Mouse (Mus musculus): ENCODE data around the gene Fads1. TPM values are rescaled to one million over a fixed set of nuclear protein-coding genes. Genes with fewer than 3 reads are reported as not detected.
A peak's percentile ranks its signal among the peaks of the same experiment; 100 is the strongest.

Gene Fads1
- 138 and 145 TPM in 2 replicates for polyA plus RNA-seq (2014; fragmentation: Nextera tagmentation; extraction: Ambion mirVana)

DNA sequence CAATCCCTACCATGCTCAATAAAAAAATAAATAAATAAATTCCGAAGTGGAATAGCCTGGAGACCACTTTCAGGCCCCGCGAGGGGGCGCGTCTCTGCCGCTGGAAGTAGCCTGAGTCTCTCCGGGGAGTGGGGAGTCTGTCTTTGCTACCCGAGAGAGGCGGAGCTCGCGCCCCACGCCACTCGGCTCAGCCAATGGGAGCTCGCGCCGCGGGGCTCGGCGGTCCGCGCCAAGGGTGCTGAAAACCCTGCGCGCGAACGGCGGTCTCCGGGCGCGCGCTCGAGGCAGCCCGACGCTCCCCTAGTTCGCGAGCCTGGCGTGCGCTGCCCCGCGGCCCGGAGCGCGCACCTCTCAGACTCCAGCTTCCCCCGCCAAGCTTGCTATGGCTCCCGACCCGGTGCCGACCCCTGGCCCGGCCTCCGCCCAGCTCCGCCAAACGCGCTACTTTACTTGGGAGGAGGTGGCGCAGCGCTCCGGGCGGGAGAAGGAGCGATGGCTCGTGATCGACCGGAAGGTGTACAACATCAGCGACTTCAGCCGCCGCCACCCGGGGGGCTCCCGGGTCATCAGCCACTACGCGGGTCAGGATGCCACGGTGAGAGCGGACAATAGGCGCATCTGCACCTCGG, at the start of gene Fads1:
Fads1 (plus strand) TSS at position 219 of the 629 bp plus-strand sequence.
- Histone ChIP-seq H3K27ac (replicated peaks; ENCODE audit: low read depth, low read length) (peak within 1 kb of the TSS; percentile 76), H3K4me3 (ENCODE audit: low read depth, low read length) (peak within 1 kb of the TSS; percentile 72), H3K9me3 (ENCODE audit: control insufficient read depth, low read length) (no peaks in the 10 kb centered on the region), H3K27me3 (ENCODE audit: control insufficient read depth, insufficient read depth, low read length) (no peaks in the 10 kb centered on the region), H3K9ac (ENCODE audit: low read length) (peak within 1 kb of the TSS; percentile 80), H3K4me2 (ENCODE audit: low read depth, severe bottlenecking) (peak within 1 kb of the TSS; percentile 55), H3K36me3 (ENCODE audit: control insufficient read depth, insufficient read depth, low read length) (peaks cover 16% of the 10 kb centered on the region), H3K4me1 (ENCODE audit: control insufficient read depth, insufficient read depth, low read length) (peaks cover 8% of the 10 kb centered on the region; the same call in 1 of the 2 replicates)
- ATAC-seq (ENCODE audit: insufficient number of reproducible peaks, low FRiP score, low TSS enrichment, low read depth) (peak; percentile 95), DNase-seq (ENCODE audit: low spot score) (peak; percentile 95)
- WGBS: under 1% methylated on average over 69 of the region's 70 CpGs

DNA sequence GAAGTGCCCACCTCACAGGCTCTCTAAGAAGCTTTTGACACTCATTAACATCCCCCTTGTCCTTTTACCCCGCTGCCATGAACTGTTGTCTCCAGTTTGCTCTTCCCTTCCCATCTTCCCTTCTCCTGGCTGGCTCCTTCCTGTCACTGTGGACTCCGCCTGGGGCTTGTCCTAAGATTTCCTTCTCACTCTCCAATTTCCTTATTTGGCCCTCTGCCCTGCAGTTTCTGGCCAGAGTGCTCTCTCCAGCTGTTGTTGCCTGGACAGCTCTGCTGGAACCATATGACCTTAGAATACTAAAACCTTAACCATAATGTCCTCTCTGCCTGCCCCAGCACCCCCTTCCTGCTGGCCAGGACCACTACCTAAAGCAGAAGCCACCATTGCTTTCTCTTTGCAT, 48.0 kb upstream of the Fads1 start:
- no peaks in the 10 kb centered on the region for H3K9me3 ChIP-seq (ENCODE audit: control insufficient read depth, low read length)
- H3K4me1 ChIP-seq (ENCODE audit: control insufficient read depth, insufficient read depth, low read length): no peaks in the 10 kb centered on the region
- no peak overlapping the region for H3K27ac ChIP-seq (replicated peaks; ENCODE audit: low read depth, low read length)
- H3K4me2 ChIP-seq (ENCODE audit: low read depth, severe bottlenecking): no peak overlapping the region
- ATAC-seq (ENCODE audit: insufficient number of reproducible peaks, low FRiP score, low TSS enrichment, low read depth) (no peak), DNase-seq (ENCODE audit: low spot score) (no peak)
- no peaks in the 10 kb centered on the region for H3K36me3 ChIP-seq (ENCODE audit: control insufficient read depth, insufficient read depth, low read length)
- H3K4me3 ChIP-seq (ENCODE audit: low read depth, low read length): no peak overlapping the region
- WGBS: 54% methylated on average over 2 of the region's 2 CpGs
- no peaks in the 10 kb centered on the region for H3K27me3 ChIP-seq (ENCODE audit: control insufficient read depth, insufficient read depth, low read length)
- no peak overlapping the region for H3K9ac ChIP-seq (ENCODE audit: low read length)

DNA sequence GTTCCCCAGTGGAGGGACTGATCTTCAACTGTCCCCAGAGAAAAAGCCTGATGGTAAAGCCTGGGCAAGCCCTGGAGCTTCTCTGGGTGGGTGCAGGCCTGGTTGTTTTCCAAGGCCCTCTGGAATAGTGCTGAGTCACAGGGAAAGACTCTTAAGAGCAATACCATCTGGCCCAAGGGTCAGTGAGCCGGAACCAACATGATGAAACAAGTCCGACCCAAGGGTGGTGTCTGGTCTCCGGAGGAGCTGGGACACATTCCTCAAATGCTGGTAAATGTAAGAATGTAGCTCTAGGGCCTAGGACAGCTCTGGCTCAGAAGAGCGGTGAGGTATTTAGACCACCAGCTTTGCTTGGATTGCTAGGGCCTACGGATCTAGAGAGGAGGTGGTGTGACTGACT, 45.3 kb upstream of the Fads1 start:
- H3K27me3 ChIP-seq (ENCODE audit: control insufficient read depth, insufficient read depth, low read length): no peaks in the 10 kb centered on the region
- H3K4me3 ChIP-seq (ENCODE audit: low read depth, low read length): no peak overlapping the region
- WGBS: 79% methylated on average over 5 of the region's 5 CpGs
- no peaks in the 10 kb centered on the region for H3K36me3 ChIP-seq (ENCODE audit: control insufficient read depth, insufficient read depth, low read length)
- H3K9me3 ChIP-seq (ENCODE audit: control insufficient read depth, low read length): no peaks in the 10 kb centered on the region
- no peak overlapping the region for H3K4me2 ChIP-seq (ENCODE audit: low read depth, severe bottlenecking)
- H3K9ac ChIP-seq (ENCODE audit: low read length): no peak overlapping the region
- no peaks in the 10 kb centered on the region for H3K4me1 ChIP-seq (ENCODE audit: control insufficient read depth, insufficient read depth, low read length)
- no peak overlapping the region for H3K27ac ChIP-seq (replicated peaks; ENCODE audit: low read depth, low read length)
- DNase-seq (ENCODE audit: low spot score) (no peak), ATAC-seq (ENCODE audit: insufficient number of reproducible peaks, low FRiP score, low TSS enrichment, low read depth) (no peak)

- ATAC-seq (ENCODE audit: insufficient number of reproducible peaks, low FRiP score, low TSS enrichment, low read depth) (no peak), DNase-seq (ENCODE audit: low spot score) (no peak)
- no peak overlapping the region for H3K27ac ChIP-seq (replicated peaks; ENCODE audit: low read depth, low read length)
- H3K4me2 ChIP-seq (ENCODE audit: low read depth, severe bottlenecking): no peak overlapping the region
- WGBS: 89% methylated on average over 6 of the region's 6 CpGs
- H3K9ac ChIP-seq (ENCODE audit: low read length): no peak overlapping the region
- H3K27me3 ChIP-seq (ENCODE audit: control insufficient read depth, insufficient read depth, low read length): no peaks in the 10 kb centered on the region
- no peaks in the 10 kb centered on the region for H3K9me3 ChIP-seq (ENCODE audit: control insufficient read depth, low read length)
- H3K4me3 ChIP-seq (ENCODE audit: low read depth, low read length): no peak overlapping the region
- no peaks in the 10 kb centered on the region for H3K36me3 ChIP-seq (ENCODE audit: control insufficient read depth, insufficient read depth, low read length)
- no peaks in the 10 kb centered on the region for H3K4me1 ChIP-seq (ENCODE audit: control insufficient read depth, insufficient read depth, low read length)
Observed at GRCm38 (mm10) chr19:10139736-10140135, 43.0 kb upstream of the Fads1 start.

- H3K4me2 ChIP-seq (ENCODE audit: low read depth, severe bottlenecking): no peak overlapping the region
- no peak overlapping the region for H3K4me3 ChIP-seq (ENCODE audit: low read depth, low read length)
- H3K27me3 ChIP-seq (ENCODE audit: control insufficient read depth, insufficient read depth, low read length): no peaks in the 10 kb centered on the region
- 78% methylated on average over 2 of the region's 2 CpGs for WGBS
- H3K27ac ChIP-seq (replicated peaks; ENCODE audit: low read depth, low read length): no peak overlapping the region
- no peaks in the 10 kb centered on the region for H3K9me3 ChIP-seq (ENCODE audit: control insufficient read depth, low read length)
- ATAC-seq (ENCODE audit: insufficient number of reproducible peaks, low FRiP score, low TSS enrichment, low read depth) (no peak), DNase-seq (ENCODE audit: low spot score) (no peak)
- H3K4me1 ChIP-seq (ENCODE audit: control insufficient read depth, insufficient read depth, low read length): no peaks in the 10 kb centered on the region
- no peaks in the 10 kb centered on the region for H3K36me3 ChIP-seq (ENCODE audit: control insufficient read depth, insufficient read depth, low read length)
- no peak overlapping the region for H3K9ac ChIP-seq (ENCODE audit: low read length)
Observed at GRCm38 (mm10) chr19:10143667-10144066, 39.0 kb upstream of the Fads1 start.

DNA sequence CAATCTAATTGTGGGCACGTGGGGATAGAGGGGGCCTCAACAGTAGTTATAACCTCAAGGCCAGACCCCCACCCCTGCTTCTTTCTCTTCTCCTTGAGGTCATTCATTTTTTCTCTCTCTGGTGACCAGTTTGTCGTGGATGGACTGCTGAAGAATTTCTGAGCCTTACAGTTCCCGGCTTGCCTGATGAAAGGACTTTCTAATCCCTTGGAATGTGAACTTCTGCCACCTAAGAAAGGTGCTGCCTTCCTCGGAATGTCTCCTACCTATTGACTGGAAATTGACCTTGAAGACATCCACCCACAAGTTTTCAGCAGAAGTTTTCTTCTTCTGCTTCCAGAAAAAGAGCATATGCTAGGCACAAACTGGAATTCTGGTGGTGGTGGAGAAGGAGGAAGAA, 38.2 kb upstream of the Fads1 start:
- H3K4me1 ChIP-seq (ENCODE audit: control insufficient read depth, insufficient read depth, low read length): no peaks in the 10 kb centered on the region
- H3K9ac ChIP-seq (ENCODE audit: low read length): no peak overlapping the region
- no peaks in the 10 kb centered on the region for H3K27me3 ChIP-seq (ENCODE audit: control insufficient read depth, insufficient read depth, low read length)
- WGBS: 49% methylated on average over 4 of the region's 4 CpGs
- H3K27ac ChIP-seq (replicated peaks; ENCODE audit: low read depth, low read length): no peak overlapping the region
- ATAC-seq (ENCODE audit: insufficient number of reproducible peaks, low FRiP score, low TSS enrichment, low read depth): no peak
- H3K4me2 ChIP-seq (ENCODE audit: low read depth, severe bottlenecking): no peak overlapping the region
- no peak for DNase-seq (ENCODE audit: low spot score)
- H3K36me3 ChIP-seq (ENCODE audit: control insufficient read depth, insufficient read depth, low read length): no peaks in the 10 kb centered on the region
- no peak overlapping the region for H3K4me3 ChIP-seq (ENCODE audit: low read depth, low read length)
- H3K9me3 ChIP-seq (ENCODE audit: control insufficient read depth, low read length): no peaks in the 10 kb centered on the region

- H3K9ac ChIP-seq (ENCODE audit: low read length): no peak overlapping the region
- no peaks in the 10 kb centered on the region for H3K4me1 ChIP-seq (ENCODE audit: control insufficient read depth, insufficient read depth, low read length)
- WGBS: 84% methylated on average over 6 of the region's 6 CpGs
- no peak overlapping the region for H3K4me2 ChIP-seq (ENCODE audit: low read depth, severe bottlenecking)
- H3K4me3 ChIP-seq (ENCODE audit: low read depth, low read length): no peak overlapping the region
- no peaks in the 10 kb centered on the region for H3K27me3 ChIP-seq (ENCODE audit: control insufficient read depth, insufficient read depth, low read length)
- DNase-seq (ENCODE audit: low spot score): no peak
- no peaks in the 10 kb centered on the region for H3K9me3 ChIP-seq (ENCODE audit: control insufficient read depth, low read length)
- no peaks in the 10 kb centered on the region for H3K36me3 ChIP-seq (ENCODE audit: control insufficient read depth, insufficient read depth, low read length)
- H3K27ac ChIP-seq (replicated peaks; ENCODE audit: low read depth, low read length): no peak overlapping the region
- ATAC-seq (ENCODE audit: insufficient number of reproducible peaks, low FRiP score, low TSS enrichment, low read depth): no peak
Observed at GRCm38 (mm10) chr19:10148555-10148954, 34.1 kb upstream of the Fads1 start.

DNA sequence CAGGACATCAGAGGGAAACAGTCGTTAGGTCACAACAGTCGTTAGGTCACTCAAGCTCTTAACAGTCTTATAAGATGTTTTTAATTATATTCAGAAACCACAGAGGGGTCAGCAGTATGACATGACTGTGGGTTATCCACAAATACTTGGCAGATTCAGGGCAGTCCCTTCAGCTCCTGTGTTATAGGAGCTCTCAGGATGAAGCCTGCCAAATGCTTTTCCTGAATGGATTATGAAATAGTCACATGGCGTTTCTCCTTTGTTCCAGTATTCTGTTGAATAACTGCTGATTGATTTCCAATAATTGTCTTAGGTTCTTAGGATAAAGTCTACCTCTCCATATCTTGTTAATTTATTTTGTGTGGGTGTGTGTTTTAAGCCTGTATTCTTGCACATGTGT, 33.5 kb upstream of the Fads1 start:
- Histone ChIP-seq H3K36me3 (ENCODE audit: control insufficient read depth, insufficient read depth, low read length) (no peaks in the 10 kb centered on the region), H3K4me3 (ENCODE audit: low read depth, low read length) (no peak overlapping the region), H3K4me1 (ENCODE audit: control insufficient read depth, insufficient read depth, low read length) (no peaks in the 10 kb centered on the region), H3K27me3 (ENCODE audit: control insufficient read depth, insufficient read depth, low read length) (no peaks in the 10 kb centered on the region), H3K4me2 (ENCODE audit: low read depth, severe bottlenecking) (no peak overlapping the region), H3K9me3 (ENCODE audit: control insufficient read depth, low read length) (no peaks in the 10 kb centered on the region), H3K9ac (ENCODE audit: low read length) (no peak overlapping the region), H3K27ac (replicated peaks; ENCODE audit: low read depth, low read length) (no peak overlapping the region)
- no peak for ATAC-seq (ENCODE audit: insufficient number of reproducible peaks, low FRiP score, low TSS enrichment, low read depth)
- no peak for DNase-seq (ENCODE audit: low spot score)
- WGBS: 42% methylated on average over 3 of the region's 3 CpGs

- Histone ChIP-seq H3K4me3 (ENCODE audit: low read depth, low read length) (no peak overlapping the region), H3K9ac (ENCODE audit: low read length) (no peak overlapping the region), H3K9me3 (ENCODE audit: control insufficient read depth, low read length) (no peaks in the 10 kb centered on the region; the same call in 1 of the 2 replicates), H3K36me3 (ENCODE audit: control insufficient read depth, insufficient read depth, low read length) (no peaks in the 10 kb centered on the region), H3K27ac (replicated peaks; ENCODE audit: low read depth, low read length) (no peak overlapping the region), H3K27me3 (ENCODE audit: control insufficient read depth, insufficient read depth, low read length) (no peaks in the 10 kb centered on the region), H3K4me1 (ENCODE audit: control insufficient read depth, insufficient read depth, low read length) (no peaks in the 10 kb centered on the region), H3K4me2 (ENCODE audit: low read depth, severe bottlenecking) (no peak overlapping the region)
- ATAC-seq (ENCODE audit: insufficient number of reproducible peaks, low FRiP score, low TSS enrichment, low read depth) (no peak), DNase-seq (ENCODE audit: low spot score) (no peak)
- WGBS: 61% methylated on average over 2 of the region's 2 CpGs
Observed at GRCm38 (mm10) chr19:10157725-10158124, 25.0 kb upstream of the Fads1 start.
